Mouse (Mus musculus) bone marrow, adult 2 months (tissue): ENCODE data around the gene Gnb2.

Source experiments
- CTCF ChIP-seq: fragments of 200-500 bp; IDR thresholded peaks from 2 replicates; pipeline ENCODE4 v1.5.1; 2011; ENCODE audit warnings: low read length, control low read depth; ENCODE audit not compliant: control insufficient read depth, insufficient read depth
- POLR2A ChIP-seq: fragments of 200-500 bp; IDR thresholded peaks from 2 replicates; pipeline ENCODE4 v1.6.1; 2011; ENCODE audit warnings: low read depth, mild to moderate bottlenecking, control low read depth, low read length, borderline replicate concordance; ENCODE audit not compliant: control insufficient read depth

- TF ChIP-seq CTCF (no peak), POLR2A (no peak)
These were observed 28.2 kb upstream of the Gnb2 start for GRCm38 (mm10) chr5:137561556-137561955.
